Mouse (Mus musculus): Measurements from ENCODE around the gene Bhmt. TPM values are rescaled to one million over a fixed set of nuclear protein-coding genes. Genes with fewer than 3 reads are reported as not detected.
A peak's percentile ranks its signal among the peaks of the same experiment; 100 is the strongest.

Gene Bhmt
- total RNA-seq, 2 experiments from 2014 or later = not detected

GRCm38 (mm10) chr13:93636561-93636960 lies 1.2 kb downstream of the Bhmt start:
- no peak for TF ChIP-seq CTCF (conservative IDR thresholded peaks at IDR 0.05)
- Histone ChIP-seq H3K4me3 (no peak overlapping the region), H3K27ac (no peak overlapping the region)
- no peak for DNase-seq (ENCODE audit: low spot score in 2 of 2)

- DNase-seq (ENCODE audit: low spot score in 2 of 2) = no peak
- H3K27ac ChIP-seq = no peak overlapping the region
- TF ChIP-seq CTCF (conservative IDR thresholded peaks at IDR 0.05) = no peak
- H3K4me3 ChIP-seq = no peak overlapping the region
Measured at GRCm38 (mm10) chr13:93632927-93633326, 4.8 kb downstream of the Bhmt start.

- Histone ChIP-seq H3K4me3 (no peak overlapping the region), H3K27ac (no peak overlapping the region)
- DNase-seq (ENCODE audit: low spot score in 2 of 2) = peak in 1 of 2 experiments; percentile 48
- 0 out of 2 replicates have a peak, but pooled peaks have one; percentile 1 for TF ChIP-seq CTCF (conservative IDR thresholded peaks at IDR 0.05)
Measured at GRCm38 (mm10) chr13:93630941-93631705, 6.6 kb downstream of the Bhmt start.

- no peak for TF ChIP-seq CTCF (conservative IDR thresholded peaks at IDR 0.05)
- DNase-seq (ENCODE audit: low spot score in 2 of 2) = no peak
- H3K4me3 ChIP-seq = no peak overlapping the region
- H3K27ac ChIP-seq = no peak overlapping the region
Measured at GRCm38 (mm10) chr13:93628861-93629260, 8.9 kb downstream of the Bhmt start.

- no peak overlapping the region for H3K27ac ChIP-seq
- no peak for TF ChIP-seq CTCF (conservative IDR thresholded peaks at IDR 0.05)
- no peak overlapping the region for H3K4me3 ChIP-seq
- no peak for DNase-seq (ENCODE audit: low spot score in 2 of 2)
Measured at GRCm38 (mm10) chr13:93614361-93614948, 23.3 kb downstream of the Bhmt start.

- DNase-seq (ENCODE audit: low spot score in 2 of 2) = no peak
- peak; percentile 68 for TF ChIP-seq CTCF (conservative IDR thresholded peaks at IDR 0.05)
- Histone ChIP-seq H3K27ac (no peak overlapping the region), H3K4me3 (no peak overlapping the region)
Measured at GRCm38 (mm10) chr13:93613771-93614170, 24.0 kb downstream of the Bhmt start.

- Histone ChIP-seq H3K27ac (0 out of 2 replicates have a peak overlapping the region, but pooled peaks have one; percentile 1), H3K4me3 (peak overlapping the region; percentile 38)
- TF ChIP-seq CTCF (conservative IDR thresholded peaks at IDR 0.05) = peak; percentile 97
- DNase-seq (ENCODE audit: low spot score in 2 of 2) = peak; percentile 73 to 87
Measured at GRCm38 (mm10) chr13:93612660-93613607, 24.8 kb downstream of the Bhmt start.

GRCm38 (mm10) chr13:93608476-93608875 lies 29.3 kb downstream of the Bhmt start:
- no peak for TF ChIP-seq CTCF (conservative IDR thresholded peaks at IDR 0.05)
- no peak for DNase-seq (ENCODE audit: low spot score in 2 of 2)
- H3K4me3 ChIP-seq = no peak overlapping the region
- no peak overlapping the region for H3K27ac ChIP-seq

- DNase-seq (ENCODE audit: low spot score in 2 of 2) = no peak
- no peak for TF ChIP-seq CTCF (conservative IDR thresholded peaks at IDR 0.05)
- peak overlapping the region; percentile 48; the same call in 1 of the 2 replicates for H3K27ac ChIP-seq
- no peak overlapping the region for H3K4me3 ChIP-seq
Measured at GRCm38 (mm10) chr13:93607701-93608100, 30.1 kb downstream of the Bhmt start.

GRCm38 (mm10) chr13:93606868-93607578 lies 30.7 kb downstream of the Bhmt start:
- DNase-seq (ENCODE audit: low spot score in 2 of 2) = no peak
- no peak for TF ChIP-seq CTCF (conservative IDR thresholded peaks at IDR 0.05)
- Histone ChIP-seq H3K4me3 (no peak overlapping the region), H3K27ac (peak overlapping the region; percentile 48)

GRCm38 (mm10) chr13:93604698-93605097 lies 33.1 kb downstream of the Bhmt start:
- DNase-seq (ENCODE audit: low spot score in 2 of 2) = peak; percentile 18 to 42
- Histone ChIP-seq H3K27ac (no peak overlapping the region), H3K4me3 (no peak overlapping the region)
- no peak for TF ChIP-seq CTCF (conservative IDR thresholded peaks at IDR 0.05)

GRCm38 (mm10) chr13:93601527-93601926 lies 36.2 kb downstream of the Bhmt start:
- no peak overlapping the region for H3K4me3 ChIP-seq
- no peak for DNase-seq (ENCODE audit: low spot score in 2 of 2)
- no peak overlapping the region for H3K27ac ChIP-seq
- TF ChIP-seq CTCF (conservative IDR thresholded peaks at IDR 0.05) = no peak
